Mouse (Mus musculus) E14TG2a.4 (cell line): ENCODE measurements around the gene Itpr2.

Experiments
- CTCF ChIP-seq: conservative IDR thresholded peaks from 2 replicates; pipeline ENCODE4 v1.5.1; 2014; ENCODE audit warnings: low read length
- NANOG ChIP-seq: IDR thresholded peaks from 2 replicates; pipeline ENCODE4 v1.6.1; 2014; ENCODE audit warnings: borderline replicate concordance, low read length, mixed read lengths
- POU5F1 ChIP-seq: IDR thresholded peaks from 2 replicates; pipeline ENCODE4 v1.6.1; 2014; ENCODE audit warnings: low read length, borderline replicate concordance

DNA sequence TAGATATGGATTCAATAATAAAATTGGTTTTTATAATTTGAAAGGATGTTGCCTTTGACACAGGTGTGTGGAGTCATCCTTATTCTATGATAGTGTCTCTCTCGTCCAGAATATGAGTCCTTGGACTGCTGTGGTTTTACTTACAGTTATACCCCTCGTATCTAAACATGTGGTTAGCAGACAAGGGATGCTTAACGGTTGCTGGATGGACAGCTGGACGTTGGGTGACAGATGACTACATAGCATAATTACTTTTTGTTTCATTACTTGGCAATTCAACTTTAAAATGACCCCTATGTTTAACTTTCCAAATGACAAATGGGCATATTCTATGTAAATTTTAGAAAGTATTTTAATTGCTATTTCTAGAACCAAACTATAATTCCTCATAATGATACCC, 297.6 kb downstream of the Itpr2 start:
- TF ChIP-seq CTCF (no peak), POU5F1 (no peak), NANOG (no peak)
